Mouse (Mus musculus): ENCODE data around the gene Syt2.

DNA sequence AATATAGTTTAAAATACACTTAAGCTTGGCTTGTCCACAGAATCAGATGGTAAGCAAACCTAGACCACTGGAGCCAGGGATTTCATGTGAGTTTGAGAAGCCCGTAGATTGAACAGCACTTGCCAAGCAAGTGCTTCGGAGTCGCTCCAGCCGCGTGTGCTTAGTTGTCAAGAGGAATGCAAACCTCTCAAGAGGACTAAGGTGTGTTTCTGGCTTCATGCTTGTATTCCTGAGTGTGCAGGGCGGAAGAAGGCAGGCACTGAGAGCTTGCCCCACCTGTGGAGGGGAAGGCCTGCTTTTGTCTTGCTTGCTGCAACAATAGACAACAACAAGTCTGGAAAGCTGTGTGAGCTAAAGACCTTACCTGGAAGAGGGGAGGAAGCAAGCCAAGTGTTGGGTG lies 2.8 kb upstream of the Syt2 start:
- TF ChIP-seq CTCF (conservative IDR thresholded peaks at IDR 0.05; ENCODE audit: low read length) = no peak
- no peak for TF ChIP-seq POU5F1 (IDR thresholded peaks at IDR 0.05; ENCODE audit: borderline replicate concordance, low read length)
